Mouse (Mus musculus): ENCODE measurements around the gene Nxnl2.

Gene Nxnl2

DNA sequence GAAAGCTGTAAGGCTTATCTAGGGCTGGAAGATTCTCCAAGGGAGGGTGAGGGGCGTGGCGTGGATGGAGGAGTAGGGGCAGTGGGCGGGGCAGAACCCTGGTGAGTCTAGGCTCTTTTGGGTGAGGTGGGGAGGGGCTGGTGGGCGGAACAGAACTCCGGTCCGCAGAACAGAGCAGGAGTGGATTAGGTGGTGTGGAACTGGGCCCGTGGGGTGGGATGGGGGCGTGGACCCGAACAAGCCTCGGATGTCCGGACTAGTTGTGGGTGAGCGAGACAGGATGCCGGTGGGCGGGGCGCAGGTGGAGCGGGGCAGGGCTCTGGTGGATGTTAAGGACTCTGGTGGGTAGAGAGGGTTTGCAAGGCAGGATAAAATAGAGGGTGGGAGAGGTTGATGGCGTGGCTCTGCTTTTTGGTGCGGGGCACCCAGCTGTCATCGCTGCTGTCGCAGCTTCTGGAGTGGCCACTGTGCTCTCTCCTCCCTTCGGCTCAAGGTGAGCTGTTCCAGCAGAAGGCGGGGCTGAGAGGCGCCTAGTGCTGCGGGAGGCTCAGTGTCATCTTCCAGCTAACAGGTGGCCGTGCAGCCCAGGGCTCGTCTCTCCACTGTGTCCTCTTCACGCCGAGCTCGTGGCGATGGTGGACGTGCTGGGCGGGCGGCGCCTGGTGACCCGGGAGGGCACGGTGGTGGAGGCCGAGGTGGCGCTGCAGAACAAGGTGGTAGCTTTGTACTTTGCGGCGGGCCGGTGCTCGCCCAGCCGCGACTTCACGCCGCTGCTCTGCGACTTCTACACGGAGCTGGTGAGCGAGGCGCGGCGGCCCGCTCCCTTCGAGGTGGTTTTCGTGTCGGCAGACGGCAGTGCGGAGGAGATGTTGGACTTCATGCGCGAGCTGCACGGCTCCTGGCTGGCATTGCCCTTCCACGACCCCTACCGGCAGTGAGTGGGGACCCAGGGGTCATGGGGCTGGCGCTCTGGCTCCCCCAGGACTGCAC is at the start of gene Nxnl2:
Gene Nxnl2, plus strand, starts transcription at position 332 of the 990 bp plus-strand sequence.
- peak; percentile 96 for DNase-seq

DNA sequence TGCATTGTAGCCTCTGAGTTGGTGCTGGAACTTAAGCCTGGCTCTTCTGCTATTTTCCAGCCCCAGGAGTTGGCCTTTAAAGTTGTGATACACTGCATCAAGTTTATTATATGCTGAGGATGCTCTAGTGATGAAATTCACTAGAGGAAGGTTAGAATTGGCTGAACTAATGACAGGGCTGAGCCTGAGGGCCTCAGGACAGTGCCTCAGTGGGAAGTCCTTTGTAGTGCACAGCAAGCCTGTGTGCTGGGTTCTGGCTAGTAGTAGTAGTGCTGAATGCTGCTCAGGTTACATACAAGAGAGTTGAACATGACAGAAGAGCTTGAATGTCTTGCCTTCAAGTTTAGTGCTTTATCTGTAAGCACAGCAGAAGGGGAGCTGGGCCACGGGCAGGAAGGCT is 48.9 kb upstream of the Nxnl2 start:
- DNase-seq: no peak

DNA sequence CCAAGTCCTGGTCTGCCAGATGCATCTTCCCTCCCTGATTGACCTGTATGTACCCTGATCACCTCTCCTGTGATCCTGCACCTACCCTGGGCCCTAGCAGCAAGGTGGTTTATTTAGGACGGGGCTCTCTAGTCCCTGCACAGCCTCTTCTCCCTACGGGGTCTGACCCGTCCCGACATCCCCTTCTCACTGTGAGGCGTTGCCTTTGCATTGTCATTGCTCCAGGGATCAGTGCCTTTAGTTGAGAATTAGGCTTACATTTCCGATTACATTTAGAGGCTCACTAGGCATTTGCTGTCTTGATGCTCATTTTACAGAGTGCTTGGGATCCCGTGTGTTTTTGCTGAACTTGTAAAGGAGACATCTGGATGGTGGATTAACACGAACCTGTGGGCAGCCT is 48.1 kb upstream of the Nxnl2 start:
- DNase-seq: no peak

DNA sequence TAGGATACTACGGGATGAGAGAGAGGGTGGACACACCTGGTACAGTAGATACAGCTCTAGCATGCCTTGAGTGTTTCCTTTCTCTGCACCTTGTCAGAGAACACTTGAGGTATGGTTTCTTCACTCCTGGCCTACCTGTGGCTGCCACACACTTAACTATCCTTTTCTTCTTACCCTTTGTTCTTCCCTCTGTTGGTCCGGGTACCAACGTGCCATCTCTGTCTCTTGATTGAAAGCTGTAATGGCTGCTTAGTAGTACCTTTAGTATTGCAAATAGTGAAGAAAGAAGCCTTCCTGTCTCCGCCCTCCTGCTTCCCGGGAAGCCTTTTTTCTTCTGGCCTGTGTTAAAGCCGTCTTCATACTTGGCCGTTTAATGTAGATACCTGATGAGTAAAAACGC is 45.5 kb upstream of the Nxnl2 start:
- no peak for DNase-seq

DNA sequence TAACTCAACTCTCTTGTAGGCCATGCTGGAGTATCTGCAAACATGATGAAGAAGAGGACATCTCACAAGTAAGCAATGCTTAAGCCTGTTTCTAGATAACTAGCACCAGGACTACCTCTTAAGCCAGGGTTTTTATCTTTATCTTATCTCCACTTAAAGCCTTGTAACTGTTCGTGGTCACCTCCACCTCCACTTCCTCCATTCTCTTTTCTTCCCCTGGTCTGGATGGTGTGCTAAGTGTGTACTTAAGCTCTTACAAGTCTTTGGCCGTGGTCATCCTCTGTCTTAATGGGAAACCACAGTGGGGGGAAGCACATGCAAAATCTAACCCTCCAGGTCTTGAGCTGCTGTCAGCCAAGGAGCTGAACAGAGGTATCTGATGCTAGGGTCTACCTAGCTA is 42.9 kb upstream of the Nxnl2 start:
- DNase-seq: no peak

DNA sequence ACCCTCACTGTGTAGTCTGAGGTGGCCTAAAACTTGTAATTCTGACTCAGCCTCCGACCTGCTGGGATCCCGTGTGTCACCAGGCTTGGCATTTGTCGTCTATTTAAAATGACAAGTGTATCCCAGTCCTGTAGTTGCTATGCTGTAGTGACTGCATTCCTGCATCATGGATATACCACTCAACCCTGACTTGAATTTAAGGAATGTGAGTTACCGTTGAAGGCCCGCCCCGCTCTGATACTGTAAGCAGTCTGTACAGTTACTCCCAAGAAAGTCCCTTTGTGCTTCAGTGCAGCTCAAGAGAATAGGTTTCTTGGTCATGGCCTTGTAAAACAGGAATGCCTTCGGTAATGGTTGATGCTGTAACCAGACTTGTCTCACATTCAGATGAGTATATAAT is 42.4 kb upstream of the Nxnl2 start:
- no peak for DNase-seq

DNA sequence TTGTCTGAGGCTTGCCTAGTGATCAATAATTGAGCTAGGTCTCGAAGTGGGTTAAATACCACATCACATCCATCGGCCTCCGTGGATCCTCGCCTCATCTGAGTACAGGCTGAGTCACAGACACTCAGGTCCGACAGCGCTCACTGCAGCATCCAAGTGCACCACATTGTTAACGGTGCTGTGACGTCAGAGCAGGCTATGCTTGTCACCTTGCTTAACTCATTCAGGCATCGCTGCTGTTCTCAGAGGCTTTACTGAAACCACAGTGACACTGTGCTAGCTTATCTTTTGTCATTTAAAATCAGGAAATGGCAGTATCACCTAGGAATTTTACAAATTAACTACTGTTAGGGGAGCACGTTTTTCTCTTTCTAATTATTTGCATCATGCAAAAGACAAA is 39.6 kb upstream of the Nxnl2 start:
- no peak for DNase-seq

DNA sequence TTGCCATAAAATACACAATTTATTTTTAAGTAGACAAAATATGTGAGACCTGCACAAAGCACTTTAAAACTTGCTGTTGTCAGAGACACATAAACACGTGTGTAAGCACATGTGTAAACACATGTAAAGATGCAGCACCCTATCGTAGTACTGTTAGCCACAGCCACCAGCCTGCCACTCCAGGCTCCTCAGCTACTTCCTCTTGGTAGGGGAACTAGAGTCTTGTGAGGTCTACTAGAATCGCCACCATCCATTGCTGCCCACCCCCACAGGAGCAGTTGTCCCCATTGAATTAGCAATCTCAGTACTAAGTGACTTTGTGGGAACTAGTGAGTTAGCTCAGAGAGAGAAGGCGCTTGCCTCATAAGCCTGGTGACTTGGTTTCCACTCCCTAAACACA is 34.5 kb upstream of the Nxnl2 start:
- no peak for DNase-seq

DNA sequence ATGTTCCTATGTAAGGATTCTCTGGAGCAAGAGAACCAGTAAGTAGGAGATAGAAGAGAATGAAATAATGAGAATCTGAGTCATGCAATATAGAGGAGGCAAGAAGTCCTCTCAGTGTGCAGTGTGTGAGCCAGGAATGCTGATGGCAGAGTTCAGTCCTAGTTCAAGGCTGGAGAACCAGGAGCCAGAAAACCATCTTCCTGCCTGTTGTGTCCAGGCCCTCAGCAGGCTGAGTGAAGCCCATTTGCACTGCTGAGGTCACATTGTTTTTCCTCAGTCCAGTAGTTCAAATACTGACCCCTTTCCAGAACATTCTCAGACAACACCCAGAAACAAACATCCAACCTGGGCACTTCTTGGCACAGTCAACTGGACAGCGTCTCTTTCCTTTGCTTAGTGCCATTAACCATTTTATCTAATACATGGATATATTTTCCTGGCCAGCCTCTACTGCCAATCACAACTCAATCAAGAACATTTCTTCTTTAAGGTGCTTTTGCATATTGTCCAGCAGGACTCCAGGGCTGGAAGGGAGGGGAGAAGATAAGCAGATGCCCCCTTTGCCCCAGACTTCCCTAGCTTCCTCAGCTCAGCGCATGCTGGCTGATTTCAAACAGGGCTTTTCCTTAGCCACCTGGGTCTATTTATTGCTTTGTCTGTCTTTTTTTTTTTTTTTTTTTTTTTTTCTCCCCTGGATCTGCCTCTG is 33.7 kb upstream of the Nxnl2 start:
- no peak for DNase-seq

DNA sequence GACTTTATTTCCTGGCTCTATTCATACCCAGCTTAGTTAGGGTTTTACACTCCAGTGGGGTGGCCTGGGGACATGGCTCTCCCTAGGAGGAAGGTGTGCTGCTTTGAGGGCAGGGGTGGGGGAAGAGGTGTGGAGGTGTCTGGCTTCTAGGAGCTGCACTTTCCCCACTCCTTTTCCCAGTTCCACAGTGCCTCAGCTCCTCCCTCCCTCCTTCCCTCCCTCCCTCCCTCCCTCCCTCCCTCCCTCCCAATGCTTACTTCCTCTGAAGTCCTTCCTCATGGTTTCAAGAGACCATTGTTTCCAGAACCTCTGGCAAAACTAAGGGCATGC is 33.2 kb upstream of the Nxnl2 start:
- no peak for DNase-seq

DNA sequence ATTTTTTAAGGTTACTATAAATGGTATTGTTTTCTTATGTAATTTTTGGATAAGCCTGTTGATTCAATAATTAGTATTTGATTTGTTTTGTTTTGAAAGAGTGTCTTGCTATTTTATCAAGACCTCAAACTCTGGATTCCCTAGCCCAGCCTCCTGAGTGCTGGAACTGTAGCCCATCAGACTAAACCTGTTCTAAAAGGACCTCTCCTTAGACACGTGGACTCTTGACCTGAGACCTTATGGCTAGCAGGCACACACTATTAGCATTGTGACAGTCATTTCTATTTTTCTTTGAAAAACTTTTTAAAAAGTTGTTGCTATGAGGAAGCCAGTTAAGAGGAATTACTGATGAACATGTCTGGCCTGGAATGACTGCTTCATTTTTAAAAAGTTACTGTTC is 23.7 kb upstream of the Nxnl2 start:
- DNase-seq: peak; percentile 11

DNA sequence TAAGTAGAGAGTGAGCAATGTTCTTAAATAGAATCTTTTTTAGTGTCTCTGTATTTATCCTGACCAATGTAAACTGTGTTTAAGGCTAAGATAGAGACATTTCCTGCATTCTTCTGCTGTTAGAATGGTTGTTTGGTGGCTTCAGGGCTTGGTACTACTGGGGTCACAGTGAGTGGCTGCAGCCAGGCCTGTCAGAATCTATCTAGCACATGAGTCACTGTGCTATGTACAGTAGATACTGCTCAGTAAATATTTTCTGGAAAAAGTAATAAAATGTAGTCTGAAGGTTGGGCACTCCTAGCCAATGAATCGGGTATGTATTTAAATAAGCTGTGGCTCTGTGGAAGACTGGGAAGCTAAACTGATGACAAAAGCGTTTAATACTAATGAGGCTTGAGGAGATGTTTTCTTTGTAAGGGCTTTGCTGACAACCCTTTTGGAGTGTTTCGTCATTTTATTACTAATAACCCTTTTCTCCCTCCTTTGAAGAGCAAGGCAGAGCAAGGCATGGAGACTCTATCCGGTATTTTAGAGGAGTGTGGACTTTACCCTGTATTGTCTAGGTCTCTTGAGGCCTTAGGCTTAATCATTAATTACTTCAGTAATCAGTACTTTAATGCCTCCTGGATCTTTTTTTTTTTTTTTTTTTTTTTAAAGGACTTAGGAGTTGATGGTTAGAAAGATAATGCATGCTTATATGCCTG is 17.7 kb upstream of the Nxnl2 start:
- DNase-seq: no peak

DNA sequence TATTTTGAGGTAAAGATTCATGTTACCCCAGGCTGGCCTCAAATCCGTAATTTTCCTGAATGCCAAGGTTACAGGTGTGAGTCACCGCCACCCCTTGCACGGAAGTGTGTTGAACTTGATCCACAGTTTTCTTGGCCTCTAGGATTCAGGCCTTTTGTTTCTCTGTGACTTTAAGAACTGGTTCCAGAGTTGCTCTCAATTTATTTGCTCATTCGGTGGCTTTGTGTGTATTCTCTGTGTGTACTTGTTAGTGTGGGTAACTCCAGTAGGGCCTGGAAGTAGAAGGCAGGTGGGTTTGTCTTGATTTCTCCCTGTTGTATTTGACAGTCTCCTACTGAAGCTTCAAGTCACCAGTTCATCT is 17.2 kb upstream of the Nxnl2 start:
- no peak for DNase-seq

DNA sequence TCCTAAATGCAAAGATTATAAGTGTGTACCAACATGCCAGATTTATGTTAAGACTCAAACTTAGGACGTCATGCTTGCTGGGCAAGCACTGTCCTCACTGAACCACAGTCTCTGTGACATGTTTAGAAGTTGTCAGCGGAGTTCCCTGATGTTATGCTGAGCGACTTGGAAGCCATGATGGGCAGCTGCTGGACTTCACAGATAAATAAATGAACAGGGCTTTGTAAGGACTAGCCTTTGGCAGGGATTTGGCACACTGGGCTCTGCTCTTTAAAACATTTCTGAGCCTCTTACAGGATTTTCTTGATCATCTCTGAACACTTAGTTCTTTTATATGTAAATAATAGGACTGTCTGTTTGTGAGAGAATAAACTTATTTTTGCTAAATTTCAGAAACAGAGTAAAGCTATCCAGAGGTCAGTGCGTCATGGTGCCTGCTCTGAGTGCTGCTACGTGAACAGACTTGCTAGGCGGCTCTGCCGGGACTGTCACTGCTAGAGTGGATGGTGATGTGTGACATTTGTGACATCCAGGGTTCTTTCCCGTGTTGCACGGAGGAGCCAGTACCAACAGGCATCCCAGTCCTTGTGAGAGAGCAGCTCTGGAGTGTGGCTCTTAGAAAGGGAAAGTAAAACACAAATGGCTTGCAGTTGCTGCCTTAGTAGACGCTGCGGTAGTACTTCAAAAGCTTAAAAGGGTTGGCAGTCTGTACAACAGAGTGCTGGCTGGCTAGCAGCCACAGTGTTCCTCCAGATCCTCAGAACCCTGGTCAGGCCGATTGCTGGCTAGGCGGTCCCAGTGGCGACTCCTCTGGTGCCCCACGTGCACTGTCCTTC is 15.4 kb upstream of the Nxnl2 start:
- DNase-seq: peak; percentile 90

DNA sequence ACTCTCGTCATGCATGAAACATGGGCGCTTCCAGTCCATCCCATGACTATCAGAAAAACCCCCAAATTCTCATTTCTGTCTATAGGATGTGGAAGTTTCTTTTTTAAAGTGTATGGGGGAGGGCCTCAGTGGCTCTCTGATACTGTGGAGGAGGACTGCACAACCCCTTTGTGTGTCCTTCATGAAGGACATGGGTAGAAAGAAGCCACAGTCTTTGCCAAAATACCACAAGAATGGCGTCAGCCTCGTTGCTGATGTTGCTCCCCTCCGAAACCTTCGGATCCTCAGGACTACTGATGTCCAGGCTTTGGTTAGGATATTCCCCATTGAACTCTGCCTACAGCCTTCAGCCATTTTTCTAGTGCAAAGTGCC is 14.8 kb upstream of the Nxnl2 start:
- DNase-seq: no peak

DNA sequence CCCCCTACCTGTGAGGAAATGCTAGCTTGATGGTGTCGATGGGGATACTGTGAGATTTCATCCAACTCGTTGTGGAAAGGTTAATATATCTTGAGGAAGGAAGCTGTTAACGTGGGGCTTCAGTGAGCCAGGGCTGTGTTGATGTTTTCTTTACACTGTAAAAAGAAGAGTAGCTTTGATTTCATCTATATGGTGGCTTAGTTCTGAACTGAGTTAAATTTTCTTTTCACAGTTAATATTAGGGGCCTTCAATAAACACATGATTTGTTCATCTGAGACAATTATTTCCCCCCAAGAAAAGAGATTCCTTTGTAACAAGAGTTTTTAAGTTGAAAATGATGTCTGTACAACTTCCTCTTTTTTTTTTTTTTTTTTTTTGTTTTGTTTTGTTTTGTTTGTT is 13.5 kb upstream of the Nxnl2 start:
- no peak for DNase-seq

DNA sequence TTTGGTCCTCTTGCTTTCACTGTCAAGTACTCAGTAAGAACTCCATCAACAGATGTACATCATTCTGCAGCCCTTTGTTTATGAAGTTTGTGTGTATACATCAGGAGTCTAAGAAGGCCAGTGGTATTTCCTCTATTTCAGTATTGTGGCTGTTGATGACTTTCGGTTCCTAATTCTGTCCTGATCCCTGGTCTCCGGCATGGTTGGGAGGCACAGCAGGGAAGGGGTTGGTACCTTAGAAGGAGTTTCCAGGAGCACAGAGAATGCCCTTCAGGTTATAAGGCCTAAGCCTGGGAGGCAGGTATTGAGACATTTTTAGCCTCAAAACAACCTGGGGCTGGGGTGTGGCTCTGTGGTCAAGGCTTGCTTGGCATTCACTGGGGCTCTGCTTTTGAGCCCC is 9.2 kb upstream of the Nxnl2 start:
- no peak for DNase-seq

DNA sequence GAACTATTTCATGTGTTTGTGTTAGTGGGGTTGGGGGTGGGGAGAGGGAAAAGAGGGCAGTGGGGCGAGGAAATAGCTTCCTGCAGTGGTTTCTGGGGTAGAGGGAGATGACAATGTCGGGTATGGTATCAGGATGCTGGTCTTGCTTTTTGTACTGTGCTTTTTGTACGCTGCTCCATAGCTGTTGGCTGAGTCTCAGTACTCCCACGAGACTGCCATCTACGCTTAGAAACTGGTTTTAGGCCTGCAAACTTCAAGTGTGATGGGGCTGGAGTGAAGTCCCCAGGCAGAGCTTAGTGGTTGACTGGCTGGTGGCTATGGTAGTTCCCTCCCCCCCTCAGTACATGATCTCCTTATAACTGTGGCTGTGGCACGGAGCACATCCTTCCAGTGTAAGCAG is 8.6 kb upstream of the Nxnl2 start:
- no peak for DNase-seq

DNA sequence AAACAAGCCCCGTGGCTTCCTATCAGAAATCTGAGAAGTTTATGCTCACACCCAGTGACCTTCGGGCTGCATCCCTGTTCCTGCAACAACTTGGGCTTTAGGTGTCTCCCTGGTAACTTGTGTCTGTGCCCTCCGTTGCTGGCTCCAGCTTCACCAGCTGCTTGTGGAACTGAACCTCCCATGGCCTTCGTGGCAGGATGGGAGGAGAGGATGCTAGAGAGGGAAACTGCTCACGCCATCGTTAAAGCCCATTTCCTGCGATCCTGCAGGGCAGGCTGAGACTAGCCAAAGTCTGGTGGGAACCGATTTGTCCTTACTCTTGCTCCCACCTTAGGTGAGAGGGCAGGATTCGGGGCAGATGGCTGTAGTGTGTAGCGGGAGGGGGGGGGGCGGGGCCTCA is 4.1 kb upstream of the Nxnl2 start:
- DNase-seq: peak; percentile 52

DNA sequence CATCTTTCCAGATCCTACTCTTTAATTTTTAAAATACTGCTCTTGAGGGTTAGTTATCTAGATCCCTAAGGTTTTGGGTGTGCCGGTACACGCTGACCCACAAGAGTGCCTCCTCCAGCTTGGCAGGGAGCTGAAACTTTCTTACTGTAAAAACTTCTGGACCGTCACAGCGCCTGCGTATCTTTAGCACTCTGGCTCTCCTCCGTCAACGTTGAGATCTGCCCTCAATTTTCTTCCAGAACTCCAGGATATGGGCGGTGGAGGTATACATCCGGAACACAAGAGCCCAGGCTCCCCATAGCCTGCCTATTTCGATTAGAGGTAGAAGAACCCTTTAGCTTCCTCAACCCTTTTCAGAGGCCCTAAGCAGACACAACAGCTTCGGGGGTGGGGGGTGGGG is 607 bp upstream of the Nxnl2 start:
- DNase-seq: peak; percentile 95

DNA sequence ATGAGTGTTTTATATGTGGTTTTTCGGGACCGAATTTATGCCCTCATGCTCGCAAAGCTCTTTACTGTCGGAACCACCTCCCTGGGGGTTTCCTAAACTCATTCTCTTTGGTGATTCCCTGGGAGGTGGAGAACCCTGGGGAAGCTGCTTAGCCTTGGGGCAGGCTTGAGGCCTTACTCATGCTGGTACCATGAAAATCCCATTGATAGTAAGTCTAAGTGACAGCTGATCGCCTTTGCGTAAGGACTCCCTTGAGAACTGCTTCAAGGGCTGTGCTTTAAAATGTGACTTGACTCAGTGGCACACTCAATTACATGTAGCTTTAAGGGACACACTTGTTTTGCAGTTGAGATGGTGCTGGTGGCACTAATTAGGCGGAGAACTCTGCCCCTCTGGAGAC is 1.8 kb downstream of the Nxnl2 start:
- DNase-seq: peak; percentile 76

DNA sequence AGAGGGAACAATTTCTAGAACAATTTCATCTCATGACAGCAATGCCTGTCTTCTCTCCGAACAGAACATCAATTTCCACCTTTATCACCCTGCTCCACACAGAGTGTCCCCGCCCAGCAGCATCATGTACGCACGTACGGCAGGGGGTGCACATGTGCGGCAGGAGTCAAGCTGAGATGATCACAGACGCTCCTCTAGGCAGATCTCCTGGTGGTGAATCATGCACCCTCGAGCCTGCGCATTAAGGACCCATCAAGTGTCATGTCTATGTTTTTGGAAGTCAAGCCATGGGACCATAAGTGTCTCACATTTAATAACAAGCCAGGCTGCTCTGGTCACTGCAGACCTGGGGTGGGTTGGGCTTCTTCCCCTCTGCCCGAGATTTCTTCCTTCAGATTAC is 8.1 kb downstream of the Nxnl2 start:
- DNase-seq: peak; percentile 42

DNA sequence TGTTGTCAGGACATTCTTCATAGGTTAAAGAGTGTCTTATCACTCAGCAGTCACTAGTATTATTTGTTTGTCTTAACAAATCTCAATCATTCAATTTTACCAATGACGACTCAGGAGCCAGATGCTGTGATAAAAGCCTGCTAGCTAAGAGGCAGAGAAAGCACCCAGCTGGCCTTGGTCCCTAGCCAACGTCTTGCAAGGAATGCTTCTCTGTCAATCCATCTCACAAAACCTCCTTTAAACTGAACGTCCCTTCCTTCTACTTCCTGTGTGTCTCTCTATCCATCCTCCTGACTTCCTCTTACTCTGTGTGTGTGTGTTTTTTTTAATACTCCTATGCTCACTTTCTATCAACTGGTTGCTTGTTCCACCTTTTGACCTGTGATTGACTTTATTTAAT is 8.5 kb downstream of the Nxnl2 start:
- DNase-seq: no peak
